19 mouse cellular contexts compared by ENCODE assay signal in genomic region chr11:96728577-96728976, GRCm38 (mm10). TPM values are rescaled to one million over a fixed set of nuclear protein-coding genes. Genes with fewer than 3 reads are reported as not detected.
DNase-seq lines count a peak whose midpoint lies in the region; ATAC-seq lines count a peak whose summit lies in the region.
"Had no signal": no experiment of that assay in that cellular context is flagged by ENCODE, and none has a peak within 500 bp of the region (broad histone marks: within the 10 kb centered on the region; RNA-seq: fewer than 3 reads in every experiment).

No protein-coding gene starts in this region.

- no peaks in the 10 kb centered on the region for H3K9me3 ChIP-seq in hindbrain, embryonic 14.5 days (ENCODE audit: control insufficient read depth, low read length)
- H3K9me3 ChIP-seq in hindbrain, embryonic 11.5 days (ENCODE audit: control insufficient read depth, low read length): no peaks in the 10 kb centered on the region
- no peaks in the 10 kb centered on the region for H3K9me3 ChIP-seq in kidney, embryonic 16.5 days (ENCODE audit: low read length)
- no peaks in the 10 kb centered on the region for H3K9me3 ChIP-seq in neural tube, embryonic 13.5 days
- H3K9me3 ChIP-seq in neural tube, embryonic 15.5 days (replicated peaks): no peaks in the 10 kb centered on the region
- H3K9me3 ChIP-seq: embryonic facial prominence, embryonic 12.5 days; heart, embryonic 15.5 days had no signal

- H3K4me3 ChIP-seq in hindbrain, embryonic 14.5 days (replicated peaks; ENCODE audit: low read length): no peak overlapping the region
- no peak overlapping the region for H3K4me3 ChIP-seq in hindbrain, embryonic 11.5 days (ENCODE audit: low read depth, low read length)
- H3K4me3 ChIP-seq in kidney, embryonic 16.5 days (ENCODE audit: low read length): no peak overlapping the region
- H3K4me3 ChIP-seq in neural tube, embryonic 13.5 days: no peak overlapping the region
- H3K4me3 ChIP-seq in neural tube, embryonic 15.5 days (replicated peaks): no peak overlapping the region
- H3K4me3 ChIP-seq: embryonic facial prominence, embryonic 12.5 days; heart, adult 2 months; heart, embryonic 15.5 days had no signal

- 40% methylated on average over 2 of the region's 2 CpGs for WGBS in hindbrain, embryonic 14.5 days
- WGBS in hindbrain, embryonic 11.5 days: 65% methylated on average over 2 of the region's 2 CpGs
- WGBS in kidney, embryonic 16.5 days: 28% methylated on average over 2 of the region's 2 CpGs
- 49% methylated on average over 2 of the region's 2 CpGs for WGBS in neural tube, embryonic 13.5 days
- 47% methylated on average over 2 of the region's 2 CpGs for WGBS in neural tube, embryonic 15.5 days

- no peak overlapping the region for H3K4me2 ChIP-seq in hindbrain, embryonic 14.5 days (replicated peaks)
- no peak overlapping the region for H3K4me2 ChIP-seq in hindbrain, embryonic 11.5 days (replicated peaks; ENCODE audit: low read depth, low read length)
- no peak overlapping the region for H3K4me2 ChIP-seq in kidney, embryonic 16.5 days (replicated peaks; ENCODE audit: low read depth, low read length)
- no peak overlapping the region for H3K4me2 ChIP-seq in neural tube, embryonic 13.5 days
- no peak overlapping the region for H3K4me2 ChIP-seq in neural tube, embryonic 15.5 days
- H3K4me2 ChIP-seq: embryonic facial prominence, embryonic 12.5 days; heart, embryonic 11.5 days; heart, embryonic 15.5 days had no signal

- H3K9ac ChIP-seq in hindbrain, embryonic 14.5 days: no peak overlapping the region
- H3K9ac ChIP-seq in hindbrain, embryonic 11.5 days (ENCODE audit: low read depth, low read length): no peak overlapping the region
- no peak overlapping the region for H3K9ac ChIP-seq in kidney, embryonic 16.5 days (replicated peaks; ENCODE audit: low read length)
- H3K9ac ChIP-seq in neural tube, embryonic 13.5 days: no peak overlapping the region
- no peak overlapping the region for H3K9ac ChIP-seq in neural tube, embryonic 15.5 days (replicated peaks)
- H3K9ac ChIP-seq: embryonic facial prominence, embryonic 12.5 days; forebrain, postnatal 0 days; heart, embryonic 15.5 days had no signal

- no peak for DNase-seq in hindbrain, embryonic 14.5 days (ENCODE audit: low spot score)
- DNase-seq in hindbrain, embryonic 11.5 days (ENCODE audit: low spot score): no peak
- no peak for DNase-seq in kidney, adult 9 months
- DNase-seq: adrenal gland, postnatal 14 days; cerebellum, adult 11-12 months; cerebellum, adult 9-10 months; cerebellum, postnatal 25 days; forebrain, postnatal 0 days; gastrocnemius, postnatal 14 days; heart, adult 2 months; heart, postnatal 14 days had no signal

- peak overlapping the region; percentile 74; the same call in 1 of the 2 replicates for H3K27ac ChIP-seq in hindbrain, embryonic 14.5 days
- no peak overlapping the region for H3K27ac ChIP-seq in hindbrain, embryonic 11.5 days (ENCODE audit: low read depth, low read length)
- H3K27ac ChIP-seq in kidney, embryonic 16.5 days (ENCODE audit: low read length): no peak overlapping the region
- H3K27ac ChIP-seq in neural tube, embryonic 13.5 days (replicated peaks): peak overlapping the region; percentile 84
- H3K27ac ChIP-seq in neural tube, embryonic 15.5 days (replicated peaks): peak overlapping the region; percentile 71
- H3K27ac ChIP-seq: embryonic facial prominence, embryonic 12.5 days; heart, adult 2 months; heart, embryonic 15.5 days had no signal

- H3K27me3 ChIP-seq in hindbrain, embryonic 14.5 days (ENCODE audit: control insufficient read depth, insufficient read depth, low read length): no peaks in the 10 kb centered on the region
- no peaks in the 10 kb centered on the region for H3K27me3 ChIP-seq in hindbrain, embryonic 11.5 days (ENCODE audit: control insufficient read depth, insufficient read depth, low read length)
- H3K27me3 ChIP-seq in kidney, embryonic 16.5 days (ENCODE audit: insufficient read depth, low read length): 0 out of 2 replicates have a peak, but pooled peaks cover 3% of the 10 kb centered on the region
- no peaks in the 10 kb centered on the region for H3K27me3 ChIP-seq in neural tube, embryonic 13.5 days
- H3K27me3 ChIP-seq in neural tube, embryonic 15.5 days (replicated peaks): no peaks in the 10 kb centered on the region
- H3K27me3 ChIP-seq: embryonic facial prominence, embryonic 12.5 days; Patski had no signal

- H3K4me1 ChIP-seq in hindbrain, embryonic 14.5 days (replicated peaks; ENCODE audit: control insufficient read depth, insufficient read depth, low read length): peaks cover 41% of the 10 kb centered on the region
- H3K4me1 ChIP-seq in hindbrain, embryonic 11.5 days (replicated peaks; ENCODE audit: control insufficient read depth, insufficient read depth, low read length): peaks cover 4% of the 10 kb centered on the region
- H3K4me1 ChIP-seq in kidney, embryonic 16.5 days (ENCODE audit: insufficient read depth, low read length): peaks cover 45% of the 10 kb centered on the region
- peaks cover 71% of the 10 kb centered on the region for H3K4me1 ChIP-seq in neural tube, embryonic 13.5 days (replicated peaks)
- peaks cover 49% of the 10 kb centered on the region for H3K4me1 ChIP-seq in neural tube, embryonic 15.5 days

- no peaks in the 10 kb centered on the region for H3K36me3 ChIP-seq in hindbrain, embryonic 14.5 days (replicated peaks; ENCODE audit: control insufficient read depth, insufficient read depth)
- H3K36me3 ChIP-seq in hindbrain, embryonic 11.5 days (ENCODE audit: control insufficient read depth, insufficient read depth, low read length): no peaks in the 10 kb centered on the region
- H3K36me3 ChIP-seq in kidney, embryonic 16.5 days (ENCODE audit: insufficient read depth, low read length): no peaks in the 10 kb centered on the region
- no peaks in the 10 kb centered on the region for H3K36me3 ChIP-seq in neural tube, embryonic 13.5 days
- H3K36me3 ChIP-seq in neural tube, embryonic 15.5 days: no peaks in the 10 kb centered on the region
- H3K36me3 ChIP-seq: embryonic facial prominence, embryonic 12.5 days; heart, embryonic 15.5 days had no signal

- no peak for ATAC-seq in hindbrain, embryonic 14.5 days (ENCODE audit: low FRiP score)
- ATAC-seq in hindbrain, embryonic 11.5 days (ENCODE audit: low FRiP score): no peak
- ATAC-seq in kidney, embryonic 16.5 days (ENCODE audit: low FRiP score, low TSS enrichment): 0 out of 2 replicates have a peak, but pooled peaks have one; percentile 60
- no peak for ATAC-seq in neural tube, embryonic 13.5 days (ENCODE audit: low read depth)
- no peak for ATAC-seq in neural tube, embryonic 15.5 days (ENCODE audit: low FRiP score)
- ATAC-seq: activated CD4-positive, CD25-positive, alpha-beta regulatory T cell, adult 4 months; forebrain, postnatal 0 days; Patski had no signal

RNA-seq across cellular contexts. Expression of gene Snx11, which starts 48.8 kb away (rescaled TPM):
- polyA plus RNA-seq in hindbrain, embryonic 14.5 days (2014; fragmentation: Nextera tagmentation; extraction: Ambion mirVana): 37.9 and 42.5 TPM in 2 replicates
- polyA plus RNA-seq in hindbrain, embryonic 11.5 days (2014; fragmentation: Nextera tagmentation; extraction: Ambion mirVana): 13.8 and 14.4 TPM in 2 replicates
- 20.1 and 21.8 TPM in 2 replicates for polyA plus RNA-seq in kidney, embryonic 16.5 days (2015; fragmentation: Nextera tagmentation; extraction: Ambion mirVana)
- 78.0 and 84.2 TPM in 2 replicates for polyA plus RNA-seq in neural tube, embryonic 13.5 days (2015; fragmentation: Nextera tagmentation; extraction: Ambion mirVana)
- 70.4 and 81.7 TPM in 2 replicates for polyA plus RNA-seq in neural tube, embryonic 15.5 days (2015; fragmentation: Nextera tagmentation; extraction: Ambion mirVana)

Comparison
In these comparisons a context has a peak if more than half of its experiments do, and no peak if none do; other contexts are left out.
1. H3K27ac ChIP-seq: peak in hindbrain, embryonic 14.5 days (single experiment), neural tube, embryonic 13.5 days (single experiment) and neural tube, embryonic 15.5 days (single experiment); none in hindbrain, embryonic 11.5 days (single experiment) and kidney, embryonic 16.5 days (single experiment).